Mouse (Mus musculus): ENCODE data around the gene Rap1b.

DNA sequence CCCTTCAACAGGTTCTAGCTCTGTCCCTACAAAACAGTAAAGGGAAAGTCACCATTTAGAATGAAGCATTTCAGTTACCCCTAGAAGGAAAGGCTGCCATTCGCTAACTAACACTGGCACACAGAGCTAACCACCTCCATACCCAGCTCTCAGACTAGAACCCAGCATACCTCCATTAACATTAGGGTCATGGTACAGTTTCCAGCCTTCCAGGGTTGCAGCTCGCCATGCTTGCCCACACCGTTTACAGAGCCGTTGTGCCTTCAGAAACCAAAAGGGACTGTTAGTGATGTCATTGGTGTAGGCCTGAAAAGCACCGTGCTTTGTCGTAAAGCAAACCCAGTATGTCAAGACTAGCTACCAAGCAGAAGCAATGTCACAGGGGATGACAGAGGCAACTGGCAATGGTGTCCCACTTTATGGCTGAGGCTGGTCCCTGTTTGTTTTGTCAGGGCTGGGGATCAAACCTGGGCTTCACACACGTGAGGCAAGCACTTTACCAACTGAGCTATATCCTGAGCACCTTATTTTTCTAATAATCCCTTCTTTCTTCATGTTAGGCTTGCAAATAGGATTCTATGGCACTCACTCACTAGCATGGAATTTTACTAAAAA, 72.6 kb downstream of the Rap1b start:
- TF ChIP-seq CTCF (IDR thresholded peaks at IDR 0.05; ENCODE audit: borderline replicate concordance, extremely low read depth, insufficient read depth, insufficient read length) (no peak), POLR2A (IDR thresholded peaks at IDR 0.05; ENCODE audit: borderline replicate concordance, extremely low read depth, insufficient read depth, insufficient read length, poor library complexity, severe bottlenecking) (no peak)
